Mouse (Mus musculus) right cerebral cortex, adult 18-20 months (tissue): Measurements from ENCODE around the gene Gm6351.
"Not testable (repeated sequence)": the region's sequence is repeated elsewhere in the genome, so short reads cannot be mapped to it uniquely, and the experiment has no call there.

Source experiments
- DNase-seq: peaks from one replicate; pipeline ENCODE4 v3.0.0; 2022; ENCODE audit warnings: mixed read lengths

The Gm6351 gene

GRCm38 (mm10) chr5:94076085-94076484 lies at the start of gene Gm6351:
TSS of gene Gm6351 (plus strand) at chr5:94076385.
- DNase-seq = not testable (repeated sequence)

GRCm38 (mm10) chr5:94070445-94070844 lies 5.7 kb upstream of the Gm6351 start, which contains the start of gene BC061212:
TSS of gene BC061212 (minus strand) at chr5:94070545.
- not testable (repeated sequence) for DNase-seq
